Mouse (Mus musculus): ENCODE data around the gene Hsf5. TPM values are rescaled to one million over a fixed set of nuclear protein-coding genes. Genes with fewer than 3 reads are reported as not detected.

The Hsf5 gene
- polyA plus RNA-seq, 1 experiment from 2014 or later, result 0.16 TPM

DNA sequence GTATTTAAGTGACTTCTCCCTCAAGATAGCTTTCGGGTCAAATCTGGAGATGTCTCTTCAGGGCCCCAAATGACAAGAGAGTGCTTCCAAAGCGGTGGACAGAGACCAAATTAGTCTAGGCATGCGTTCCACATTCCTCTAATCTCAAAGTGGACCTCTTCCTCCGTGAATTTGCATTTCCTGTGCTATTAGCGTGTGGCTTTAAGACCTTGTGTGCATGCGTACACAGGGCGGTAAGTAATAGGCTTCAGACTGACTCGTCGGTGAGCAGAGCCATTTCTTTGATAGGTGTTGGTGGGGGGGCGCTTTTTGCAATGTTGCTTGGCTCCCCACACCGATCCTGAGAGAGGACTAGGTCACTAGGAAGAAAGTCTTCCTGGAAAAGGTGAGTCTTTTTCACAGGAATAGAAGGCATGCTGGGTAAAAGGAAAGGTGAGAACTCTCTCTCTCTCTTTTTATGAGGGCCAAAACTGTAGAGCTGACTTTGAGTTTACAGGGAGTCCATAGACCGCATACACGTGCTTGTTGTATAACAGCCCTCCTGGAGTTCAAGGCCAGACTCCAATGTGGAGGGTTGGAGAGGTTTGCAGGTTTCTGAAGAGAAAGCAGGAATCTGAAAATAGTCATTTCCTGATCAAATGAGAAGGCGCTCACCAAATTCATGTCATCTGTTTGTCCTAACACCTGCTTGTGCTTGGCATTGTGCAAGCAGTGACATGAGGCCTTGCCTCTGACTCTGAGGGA, 85.1 kb downstream of the Hsf5 start:
- no peak for DNase-seq (ENCODE audit: low spot score)
- Histone ChIP-seq H3K27me3 (ENCODE audit: insufficient read depth, low read length) (no peaks in the 10 kb centered on the region), H3K27ac (no peak overlapping the region), H3K36me3 (ENCODE audit: insufficient read depth, low read length) (no peaks in the 10 kb centered on the region), H3K4me2 (ENCODE audit: low read length) (no peak overlapping the region), H3K4me3 (replicated peaks; ENCODE audit: low read depth, low read length) (no peak overlapping the region), H3K9ac (ENCODE audit: low read depth, low read length) (no peak overlapping the region), H3K9me3 (replicated peaks; ENCODE audit: low read length) (no peaks in the 10 kb centered on the region), H3K4me1 (replicated peaks; ENCODE audit: insufficient read depth, low read length) (peaks cover 5% of the 10 kb centered on the region; the same call in 1 of the 2 replicates)
- no peak for TF ChIP-seq CTCF (IDR thresholded peaks at IDR 0.05; ENCODE audit: low read depth)
- WGBS, result 71% methylated on average over 14 of the region's 14 CpGs
- no peak for ATAC-seq (replicated peaks; ENCODE audit: low FRiP score, low read depth)

DNA sequence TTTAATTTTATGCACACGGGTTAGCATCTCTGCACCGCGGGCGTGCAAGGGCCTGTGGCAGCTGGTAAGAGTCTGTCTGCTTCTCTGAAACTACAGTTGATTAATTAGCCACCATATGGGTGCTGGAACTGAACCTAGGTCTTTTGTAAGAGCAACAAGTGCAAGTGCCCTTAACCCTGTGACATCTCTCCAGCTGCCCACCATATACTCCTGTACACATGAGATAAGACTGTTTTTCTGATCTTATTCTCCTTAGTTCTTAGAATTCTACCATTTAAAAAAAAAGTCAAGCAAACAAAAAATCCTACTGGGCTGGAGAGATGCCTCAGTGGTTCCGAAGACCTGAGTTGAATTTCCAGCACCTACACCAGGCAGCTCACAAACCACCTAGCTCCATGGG, 86.7 kb downstream of the Hsf5 start:
- H3K27me3 ChIP-seq (ENCODE audit: insufficient read depth, low read length), result no peaks in the 10 kb centered on the region
- 73% methylated on average over 5 of the region's 5 CpGs for WGBS
- H3K4me3 ChIP-seq (replicated peaks; ENCODE audit: low read depth, low read length), result no peak overlapping the region
- TF ChIP-seq CTCF (IDR thresholded peaks at IDR 0.05; ENCODE audit: low read depth), result no peak
- no peak overlapping the region for H3K27ac ChIP-seq
- no peak overlapping the region for H3K9ac ChIP-seq (ENCODE audit: low read depth, low read length)
- no peak overlapping the region for H3K4me2 ChIP-seq (ENCODE audit: low read length)
- H3K4me1 ChIP-seq (replicated peaks; ENCODE audit: insufficient read depth, low read length), result peaks cover 5% of the 10 kb centered on the region; the same call in 1 of the 2 replicates
- no peaks in the 10 kb centered on the region for H3K9me3 ChIP-seq (replicated peaks; ENCODE audit: low read length)
- no peaks in the 10 kb centered on the region for H3K36me3 ChIP-seq (ENCODE audit: insufficient read depth, low read length)
- no peak for ATAC-seq (replicated peaks; ENCODE audit: low FRiP score, low read depth)
- no peak for DNase-seq (ENCODE audit: low spot score)

DNA sequence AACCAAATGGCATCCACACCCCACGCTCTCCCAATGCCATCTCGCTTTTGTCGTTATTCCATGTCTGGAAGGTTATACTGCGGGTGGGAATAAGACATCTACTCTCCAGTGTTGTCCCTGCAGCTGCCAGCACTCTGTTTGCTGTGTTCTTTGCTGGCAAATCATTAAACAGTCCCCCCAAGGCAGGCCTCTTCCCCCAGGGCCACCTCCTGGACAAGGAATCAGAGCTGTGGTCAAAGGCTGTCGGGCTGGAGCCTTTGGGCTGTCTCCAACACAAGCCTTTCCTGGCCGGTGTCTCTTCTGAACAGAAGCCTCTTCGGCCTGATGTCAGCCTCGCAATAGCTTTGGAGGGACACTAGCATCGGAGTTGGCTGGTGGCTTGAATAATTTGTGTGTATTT, 87.3 kb downstream of the Hsf5 start:
- Histone ChIP-seq H3K36me3 (ENCODE audit: insufficient read depth, low read length) (no peaks in the 10 kb centered on the region), H3K27ac (no peak overlapping the region), H3K4me1 (replicated peaks; ENCODE audit: insufficient read depth, low read length) (peaks cover 5% of the 10 kb centered on the region; the same call in 1 of the 2 replicates), H3K4me2 (ENCODE audit: low read length) (no peak overlapping the region), H3K9ac (ENCODE audit: low read depth, low read length) (no peak overlapping the region), H3K4me3 (replicated peaks; ENCODE audit: low read depth, low read length) (no peak overlapping the region), H3K9me3 (replicated peaks; ENCODE audit: low read length) (no peaks in the 10 kb centered on the region), H3K27me3 (ENCODE audit: insufficient read depth, low read length) (no peaks in the 10 kb centered on the region)
- no peak for DNase-seq (ENCODE audit: low spot score)
- TF ChIP-seq CTCF (IDR thresholded peaks at IDR 0.05; ENCODE audit: low read depth), result no peak
- WGBS, result 64% methylated on average over 9 of the region's 9 CpGs
- no peak for ATAC-seq (replicated peaks; ENCODE audit: low FRiP score, low read depth)

DNA sequence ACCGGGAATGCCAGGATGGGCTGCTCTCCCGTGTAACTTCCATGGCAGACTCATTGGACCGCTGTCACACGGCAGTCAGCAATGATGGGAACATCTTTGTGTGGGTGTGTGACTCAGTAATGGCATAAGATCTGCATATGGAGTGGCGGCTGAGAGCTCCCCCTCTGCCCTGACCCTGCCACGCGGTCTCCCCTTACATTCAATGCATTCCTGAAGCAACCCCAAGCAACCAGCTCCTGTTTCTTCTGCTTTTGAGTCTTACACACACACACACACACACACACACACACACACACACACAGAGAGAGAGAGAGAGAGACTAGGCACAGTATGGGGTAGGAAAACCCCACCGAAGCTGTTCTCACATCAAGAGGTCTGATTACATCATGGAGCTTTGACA, 90.6 kb downstream of the Hsf5 start:
- Histone ChIP-seq H3K9me3 (replicated peaks; ENCODE audit: low read length) (no peaks in the 10 kb centered on the region), H3K36me3 (ENCODE audit: insufficient read depth, low read length) (no peaks in the 10 kb centered on the region), H3K4me2 (ENCODE audit: low read length) (no peak overlapping the region), H3K9ac (ENCODE audit: low read depth, low read length) (no peak overlapping the region), H3K27me3 (ENCODE audit: insufficient read depth, low read length) (no peaks in the 10 kb centered on the region), H3K4me3 (replicated peaks; ENCODE audit: low read depth, low read length) (no peak overlapping the region), H3K27ac (no peak overlapping the region), H3K4me1 (replicated peaks; ENCODE audit: insufficient read depth, low read length) (peaks cover 5% of the 10 kb centered on the region; the same call in 1 of the 2 replicates)
- no peak for ATAC-seq (replicated peaks; ENCODE audit: low FRiP score, low read depth)
- WGBS, result 49% methylated on average over 8 of the region's 8 CpGs
- no peak for DNase-seq (ENCODE audit: low spot score)
- TF ChIP-seq CTCF (IDR thresholded peaks at IDR 0.05; ENCODE audit: low read depth), result no peak

DNA sequence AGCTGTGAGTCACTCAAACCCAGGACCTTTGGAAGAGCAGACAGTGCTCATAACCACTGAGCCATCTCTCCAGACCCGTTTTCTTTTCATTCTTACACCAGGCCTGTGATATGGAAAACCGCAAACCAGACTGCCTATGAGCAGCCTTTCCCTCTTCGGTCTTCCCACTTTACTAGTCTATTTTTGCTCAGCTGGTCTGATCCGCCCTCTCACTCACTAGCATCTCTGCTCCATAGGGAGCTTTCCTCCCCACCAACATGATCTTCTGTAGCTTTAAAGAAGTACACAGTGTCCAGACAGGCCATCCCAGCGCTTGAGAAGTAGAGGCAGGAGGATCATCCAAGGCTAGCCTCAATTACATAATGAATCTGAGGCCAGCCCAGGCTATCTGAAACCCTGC, 92.0 kb downstream of the Hsf5 start:
- TF ChIP-seq CTCF (IDR thresholded peaks at IDR 0.05; ENCODE audit: low read depth), result no peak
- H3K9ac ChIP-seq (ENCODE audit: low read depth, low read length), result no peak overlapping the region
- ATAC-seq (replicated peaks; ENCODE audit: low FRiP score, low read depth), result no peak
- H3K27me3 ChIP-seq (ENCODE audit: insufficient read depth, low read length), result no peaks in the 10 kb centered on the region
- peak overlapping the region; percentile 57; the same call in 1 of the 2 replicates for H3K4me2 ChIP-seq (ENCODE audit: low read length)
- 77% methylated on average over 5 of the region's 5 CpGs for WGBS
- H3K27ac ChIP-seq, result peak overlapping the region; percentile 52; the same call in 1 of the 2 replicates
- peaks cover 4% of the 10 kb centered on the region; the same call in 1 of the 2 replicates for H3K4me1 ChIP-seq (replicated peaks; ENCODE audit: insufficient read depth, low read length)
- no peaks in the 10 kb centered on the region for H3K9me3 ChIP-seq (replicated peaks; ENCODE audit: low read length)
- no peak overlapping the region for H3K4me3 ChIP-seq (replicated peaks; ENCODE audit: low read depth, low read length)
- DNase-seq (ENCODE audit: low spot score), result no peak
- no peaks in the 10 kb centered on the region for H3K36me3 ChIP-seq (ENCODE audit: insufficient read depth, low read length)

Other genes with a start within 250 kb of the Hsf5 start
- gene Rad51c, start 212.2 kb upstream of the Hsf5 start, polyA plus RNA-seq (2015; fragmentation: Nextera tagmentation; extraction: Ambion mirVana), result 3.5 and 4.7 TPM in 2 replicates
- gene Tex14, start 212.1 kb upstream of the Hsf5 start, polyA plus RNA-seq (2015; fragmentation: Nextera tagmentation; extraction: Ambion mirVana), result 0.55 and 0.57 TPM in 2 replicates
- gene Gm11492, start 50.5 kb upstream of the Hsf5 start, polyA plus RNA-seq (2015; fragmentation: Nextera tagmentation; extraction: Ambion mirVana), result not detected in 2 replicates
- 146 TPM in 2 replicates for gene Sept4, start 48.3 kb upstream of the Hsf5 start, polyA plus RNA-seq (2015; fragmentation: Nextera tagmentation; extraction: Ambion mirVana)
- gene Mtmr4, start 25.0 kb upstream of the Hsf5 start, polyA plus RNA-seq (2015; fragmentation: Nextera tagmentation; extraction: Ambion mirVana), result 19.8 and 21.0 TPM in 2 replicates
- gene Rnf43, start 45.6 kb downstream of the Hsf5 start, polyA plus RNA-seq (2015; fragmentation: Nextera tagmentation; extraction: Ambion mirVana), result 5.5 and 6.2 TPM in 2 replicates
- 165 and 171 TPM in 2 replicates for gene Supt4a, start 120.4 kb downstream of the Hsf5 start, polyA plus RNA-seq (2015; fragmentation: Nextera tagmentation; extraction: Ambion mirVana)
- 1.9 and 2.5 TPM in 2 replicates for gene Tspoap1, start 143.4 kb downstream of the Hsf5 start, polyA plus RNA-seq (2015; fragmentation: Nextera tagmentation; extraction: Ambion mirVana)
- gene Mpo, start 176.4 kb downstream of the Hsf5 start, polyA plus RNA-seq (2015; fragmentation: Nextera tagmentation; extraction: Ambion mirVana), result 0.12 and 0.52 TPM in 2 replicates
- 1.0 and 2.0 TPM in 2 replicates for gene Lpo, start 211.1 kb downstream of the Hsf5 start, polyA plus RNA-seq (2015; fragmentation: Nextera tagmentation; extraction: Ambion mirVana)
- gene Mks1, start 236.1 kb downstream of the Hsf5 start, polyA plus RNA-seq (2015; fragmentation: Nextera tagmentation; extraction: Ambion mirVana), result 10.1 and 12.2 TPM in 2 replicates